Mouse (Mus musculus) hindbrain, embryonic 13.5 days (tissue): Measurements from ENCODE around the gene Irgm2. TPM values are rescaled to one million over a fixed set of nuclear protein-coding genes. Genes with fewer than 3 reads are reported as not detected.
"Not testable (repeated sequence)": the region's sequence is repeated elsewhere in the genome, so short reads cannot be mapped to it uniquely, and the experiment has no call there.

Experiments
- ATAC-seq: fragments of 200-750 bp; cut with Nextera tagmentation; 2 replicates; pipeline ENCODE4 v1.8.0; 2017; ENCODE audit warnings: moderate TSS enrichment; ENCODE audit not compliant: low FRiP score
- H3K27ac ChIP-seq: fragments of 300-500 bp; sonication (generic); 2 replicates; pipeline ENCODE4 v1.5.1; 2015; ENCODE audit warnings: inconsistent platforms, mild to moderate bottlenecking, moderate library complexity
- H3K27me3 ChIP-seq: fragments of 300-500 bp; sonication (generic); 2 replicates; pipeline ENCODE4 v1.6.1; 2015; ENCODE audit warnings: mild to moderate bottlenecking, inconsistent platforms
- H3K36me3 ChIP-seq: fragments of 300-500 bp; sonication (generic); 2 replicates; pipeline ENCODE4 v1.6.1; 2015; ENCODE audit warnings: mild to moderate bottlenecking, inconsistent platforms
- H3K4me1 ChIP-seq: fragments of 300-500 bp; sonication (generic); replicated peaks from 2 replicates; pipeline ENCODE4 v1.6.1; 2015; ENCODE audit warnings: inconsistent platforms
- H3K4me2 ChIP-seq: fragments of 300-500 bp; sonication (generic); 2 replicates; pipeline ENCODE4 v1.6.1; 2015; ENCODE audit warnings: inconsistent platforms, mild to moderate bottlenecking, moderate library complexity
- H3K4me3 ChIP-seq: fragments of 300-500 bp; sonication (generic); 2 replicates; pipeline ENCODE4 v1.5.1; 2015; ENCODE audit warnings: mild to moderate bottlenecking, inconsistent platforms
- H3K9ac ChIP-seq: fragments of 300-500 bp; sonication (generic); 2 replicates; pipeline ENCODE4 v1.6.1; 2015; ENCODE audit warnings: mild to moderate bottlenecking, inconsistent platforms
- H3K9me3 ChIP-seq: fragments of 300-500 bp; sonication (generic); 2 replicates; pipeline ENCODE4 v1.6.1; 2016; ENCODE audit warnings: inconsistent platforms
- WGBS: fragments of 180-500 bp; shearing (Covaris S2); methylation state at CpG from one replicate; pipeline ENCODE4 v1.1.7; 2015; 5-methylcytosine and 5-hydroxymethylcytosine counted together
- polyA plus RNA-seq: library from polyadenylated mRNA; unstranded; fragments of >200 nt; fragmentation: Nextera tagmentation; extraction: Ambion mirVana; gene quantifications from 2 replicates; pipeline ENCODE4 v1.2.1, GENCODE M21; 2015

Irgm2 gene
- polyA plus RNA-seq, 1 experiment from 2014 or later = 0.99 TPM

DNA sequence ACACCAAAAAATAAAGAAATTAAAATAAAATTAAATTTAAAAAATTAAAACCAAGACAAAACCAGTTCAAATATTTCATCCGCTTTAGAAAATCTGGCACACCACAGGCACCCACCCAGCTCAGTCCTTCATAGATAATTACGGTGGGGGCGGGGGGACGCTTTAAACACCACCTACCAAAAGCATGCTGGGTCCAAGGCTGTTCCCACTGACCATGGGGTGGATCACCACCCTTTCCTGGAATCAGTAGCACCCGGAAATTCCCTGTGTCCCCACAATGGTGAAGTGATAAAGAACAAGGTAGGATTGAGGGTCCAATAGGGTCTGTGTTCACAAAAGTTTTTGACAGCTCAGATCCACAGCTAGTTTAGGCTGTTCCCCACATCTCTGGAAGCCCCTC is 16.4 kb downstream of the Irgm2 start:
- H3K4me1 ChIP-seq = 0 out of 2 replicates have a peak, but pooled peaks cover 8% of the 10 kb centered on the region
- H3K27ac ChIP-seq = no peak overlapping the region
- ATAC-seq = no peak
- WGBS = 88% methylated on average over 5 of the region's 5 CpGs
- H3K4me2 ChIP-seq = no peak overlapping the region
- H3K9me3 ChIP-seq = no peaks in the 10 kb centered on the region
- H3K27me3 ChIP-seq = no peaks in the 10 kb centered on the region
- H3K4me3 ChIP-seq = no peak overlapping the region
- no peaks in the 10 kb centered on the region for H3K36me3 ChIP-seq
- H3K9ac ChIP-seq = no peak overlapping the region

DNA sequence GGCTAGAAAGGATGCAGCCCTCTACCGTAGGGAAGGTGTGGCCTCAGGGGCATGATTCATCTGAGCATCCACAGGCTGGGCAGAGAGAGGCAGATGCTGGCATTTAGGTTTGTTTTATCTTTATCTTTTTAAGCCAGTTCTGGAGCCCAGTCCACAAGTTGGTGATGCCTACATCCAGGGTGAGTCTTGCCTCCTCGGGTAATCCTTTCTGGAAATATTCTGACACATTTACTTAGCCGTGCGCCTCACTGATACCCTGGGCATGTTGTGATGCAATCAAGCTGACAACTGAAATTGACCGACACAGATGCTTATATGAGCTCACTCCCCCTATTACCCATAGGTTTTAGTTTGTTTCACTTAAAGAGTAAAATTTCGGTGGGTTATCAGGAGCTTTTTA is 17.4 kb downstream of the Irgm2 start:
- no peaks in the 10 kb centered on the region for H3K9me3 ChIP-seq
- 90% methylated on average over 6 of the region's 6 CpGs for WGBS

DNA sequence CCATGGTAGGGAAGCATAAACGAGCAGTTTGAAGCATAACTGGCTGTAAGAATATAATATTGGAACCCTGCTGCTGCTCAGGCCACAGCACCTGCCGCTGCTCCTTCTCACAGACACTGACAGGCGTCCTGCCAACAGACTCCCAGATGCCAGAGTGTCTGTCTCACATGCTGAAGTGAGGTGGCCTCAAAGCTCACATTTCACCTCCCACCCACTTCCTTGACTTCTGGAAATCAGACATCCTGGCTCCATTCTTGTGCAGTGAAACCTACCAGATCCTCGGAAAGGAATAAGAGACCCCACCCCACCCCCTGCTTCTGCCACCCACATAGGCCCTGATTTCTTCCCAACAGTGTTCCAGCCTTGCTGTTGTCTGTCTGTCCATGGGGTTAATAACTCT is 24.3 kb downstream of the Irgm2 start:
- Histone ChIP-seq H3K27me3 (no peaks in the 10 kb centered on the region), H3K9me3 (no peaks in the 10 kb centered on the region), H3K9ac (no peak overlapping the region), H3K4me1 (peaks cover 6% of the 10 kb centered on the region; the same call in 1 of the 2 replicates), H3K27ac (no peak overlapping the region), H3K36me3 (no peaks in the 10 kb centered on the region), H3K4me2 (no peak overlapping the region), H3K4me3 (no peak overlapping the region)
- ATAC-seq = no peak
- WGBS = 43% methylated on average over 4 of the region's 4 CpGs

More for the DNA sequence above, 17.4 kb downstream of the Irgm2 start:
- 0 out of 2 replicates have a peak, but pooled peaks cover 3% of the 10 kb centered on the region for H3K4me1 ChIP-seq
- no peak overlapping the region for H3K4me2 ChIP-seq
- no peak overlapping the region for H3K27ac ChIP-seq
- no peak overlapping the region for H3K4me3 ChIP-seq
- H3K36me3 ChIP-seq = no peaks in the 10 kb centered on the region
- no peak overlapping the region for H3K9ac ChIP-seq
- ATAC-seq = no peak
- no peaks in the 10 kb centered on the region for H3K27me3 ChIP-seq

DNA sequence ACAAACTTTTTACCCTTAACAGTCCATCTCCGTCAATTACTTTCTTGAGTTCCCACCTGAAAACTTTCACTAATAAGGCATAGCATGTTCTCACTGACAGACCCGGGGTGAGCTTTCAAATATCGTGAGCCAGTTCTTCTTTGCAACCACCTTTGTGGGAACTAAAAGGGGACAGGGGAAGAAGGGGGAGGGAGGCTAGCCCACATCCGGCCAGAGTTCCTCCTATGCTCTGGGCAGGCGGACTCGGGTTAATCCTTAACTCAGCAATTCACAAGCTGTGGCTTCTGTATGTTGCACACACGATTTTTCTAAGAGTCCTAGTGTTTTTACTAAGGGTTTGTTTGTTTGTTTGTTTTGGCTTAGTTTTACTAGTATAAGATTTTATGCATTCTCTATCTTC is 24.9 kb downstream of the Irgm2 start:
- Histone ChIP-seq H3K36me3 (no peaks in the 10 kb centered on the region), H3K9me3 (no peaks in the 10 kb centered on the region), H3K4me3 (no peak overlapping the region), H3K27me3 (no peaks in the 10 kb centered on the region), H3K4me2 (no peak overlapping the region), H3K4me1 (peaks cover 6% of the 10 kb centered on the region; the same call in 1 of the 2 replicates), H3K27ac (no peak overlapping the region), H3K9ac (no peak overlapping the region)
- ATAC-seq = no peak
- WGBS = 53% methylated on average over 7 of the region's 7 CpGs

DNA sequence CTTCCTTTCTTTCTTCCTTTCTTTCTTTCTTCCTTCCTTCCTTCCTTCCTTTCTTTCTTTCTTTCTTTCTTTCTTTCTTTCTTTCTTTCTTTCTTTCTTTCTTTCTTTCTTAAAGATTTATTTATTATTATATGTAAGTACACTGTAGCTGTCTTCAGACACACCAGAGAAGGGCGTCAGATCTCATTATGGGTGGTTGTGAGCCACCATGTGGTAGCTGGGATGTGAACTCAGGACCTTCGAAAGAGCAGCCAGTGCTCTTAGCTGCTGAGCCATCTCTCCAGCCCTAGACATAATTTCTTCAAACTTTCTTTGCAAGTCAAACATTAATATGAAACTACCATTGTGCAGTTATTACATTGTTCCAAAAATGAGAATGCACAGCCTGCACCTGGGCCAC is 25.5 kb downstream of the Irgm2 start:
- H3K4me3 ChIP-seq, H3K4me1 ChIP-seq, H3K4me2 ChIP-seq, ATAC-seq, H3K9ac ChIP-seq, H3K27ac ChIP-seq, H3K9me3 ChIP-seq, H3K27me3 ChIP-seq, H3K36me3 ChIP-seq: not testable (repeated sequence)
- 83% methylated on average over 2 of the region's 2 CpGs for WGBS

DNA sequence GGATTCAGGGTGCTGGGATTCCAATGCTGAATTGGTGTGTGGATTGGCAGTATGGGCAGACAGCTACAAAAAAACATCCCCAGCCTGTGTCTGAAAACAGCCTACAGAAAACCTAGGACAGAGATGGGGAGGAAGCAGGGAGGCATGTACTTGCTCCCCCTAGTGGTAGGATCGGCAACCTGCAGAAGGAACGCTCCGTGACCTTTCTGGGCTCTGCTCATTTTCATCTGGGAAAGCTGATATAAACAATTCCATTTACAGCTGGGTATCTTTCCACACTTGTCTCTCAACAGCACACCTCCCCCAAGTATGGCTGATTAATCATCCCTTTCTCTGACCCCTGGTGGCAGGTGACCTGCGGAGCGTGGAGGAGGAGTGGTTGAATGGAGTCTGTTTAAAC is 26.2 kb downstream of the Irgm2 start:
- no peak overlapping the region for H3K4me2 ChIP-seq
- 2% methylated on average over 5 of the region's 5 CpGs for WGBS

DNA sequence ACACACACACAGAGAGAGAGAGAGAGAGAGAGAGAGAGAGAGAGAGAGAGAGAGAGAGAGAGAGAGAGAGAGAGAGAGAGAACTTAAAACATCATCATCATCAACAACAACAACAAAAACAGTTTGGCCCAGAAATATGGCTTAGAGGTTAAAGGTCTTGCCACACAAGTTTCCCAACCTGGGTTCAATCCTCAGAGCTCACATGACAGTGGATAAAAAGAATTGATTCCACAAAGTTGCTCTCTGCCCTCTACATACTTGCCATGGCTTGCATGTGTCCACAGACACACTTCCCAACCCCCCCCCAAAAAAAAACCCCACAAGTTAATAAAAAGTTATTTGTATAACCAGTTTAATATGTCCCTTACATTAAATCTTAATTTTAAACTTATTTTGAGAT is 27.0 kb downstream of the Irgm2 start:
- H3K27ac ChIP-seq = no peak overlapping the region
- no peaks in the 10 kb centered on the region for H3K9me3 ChIP-seq
- peaks cover 6% of the 10 kb centered on the region; the same call in 1 of the 2 replicates for H3K4me1 ChIP-seq
- no peak overlapping the region for H3K4me3 ChIP-seq
- H3K36me3 ChIP-seq = no peaks in the 10 kb centered on the region
- H3K9ac ChIP-seq = no peak overlapping the region
- ATAC-seq = no peak
- no peak overlapping the region for H3K4me2 ChIP-seq
- H3K27me3 ChIP-seq = no peaks in the 10 kb centered on the region

More for the DNA sequence above, 26.2 kb downstream of the Irgm2 start:
- H3K36me3 ChIP-seq = no peaks in the 10 kb centered on the region
- H3K9ac ChIP-seq = no peak overlapping the region
- no peaks in the 10 kb centered on the region for H3K27me3 ChIP-seq
- no peak overlapping the region for H3K27ac ChIP-seq
- peaks cover 6% of the 10 kb centered on the region; the same call in 1 of the 2 replicates for H3K4me1 ChIP-seq
- no peak for ATAC-seq
- no peak overlapping the region for H3K4me3 ChIP-seq
- H3K9me3 ChIP-seq = no peaks in the 10 kb centered on the region

DNA sequence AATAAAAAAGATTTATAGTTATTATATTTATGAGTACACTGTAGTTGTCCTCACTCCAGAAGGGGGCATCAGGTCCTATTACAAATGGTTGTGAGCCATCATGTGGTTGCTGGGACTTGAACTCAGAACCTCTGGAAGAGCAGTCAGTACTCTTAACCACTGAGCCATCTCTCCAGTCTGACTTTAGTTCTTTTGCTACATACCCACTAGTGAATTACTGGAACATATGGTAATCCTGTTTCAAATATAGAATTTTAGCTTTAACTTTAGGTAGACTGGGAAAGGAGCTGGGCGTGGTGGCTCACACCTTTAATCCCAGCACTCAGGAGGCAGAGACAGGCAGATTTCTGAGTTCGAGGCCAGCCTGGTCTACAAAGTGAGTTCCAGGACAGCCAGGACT is 28.6 kb downstream of the Irgm2 start:
- not testable (repeated sequence) for ATAC-seq, H3K27me3 ChIP-seq, H3K4me1 ChIP-seq, H3K36me3 ChIP-seq, H3K4me3 ChIP-seq, H3K9me3 ChIP-seq, H3K9ac ChIP-seq, H3K27ac ChIP-seq, H3K4me2 ChIP-seq
- WGBS = 96% methylated on average over 2 of the region's 2 CpGs

DNA sequence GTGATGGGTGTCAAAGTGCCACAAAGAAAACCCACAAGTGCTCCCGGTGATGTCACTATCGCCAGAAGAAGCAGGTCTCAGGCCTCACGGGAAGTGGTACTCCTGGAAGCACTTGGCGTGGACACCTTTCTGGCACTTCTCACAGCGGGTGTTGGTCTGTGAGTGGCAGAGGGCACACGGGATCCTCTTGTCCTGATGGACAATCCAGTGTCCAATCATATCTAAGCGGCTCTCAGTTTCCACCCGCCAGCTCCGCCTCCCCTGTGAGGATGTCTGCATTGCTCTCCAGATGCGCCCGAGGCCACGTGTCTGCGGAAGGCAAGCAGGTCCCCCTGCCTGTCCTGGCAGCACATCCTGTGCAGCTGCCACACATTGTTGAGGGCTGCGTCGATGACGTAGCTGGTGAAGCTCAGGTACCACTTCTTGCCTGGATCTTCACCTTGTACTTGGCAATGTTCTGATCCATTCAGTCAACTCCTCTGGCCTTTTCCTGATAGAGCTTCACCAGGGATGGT is 31.0 kb downstream of the Irgm2 start:
- Histone ChIP-seq H3K36me3 (no peaks in the 10 kb centered on the region), H3K4me2 (no peak overlapping the region), H3K4me1 (no peaks in the 10 kb centered on the region; the same call in 1 of the 2 replicates), H3K4me3 (no peak overlapping the region), H3K27ac (no peak overlapping the region), H3K9ac (no peak overlapping the region), H3K9me3 (no peaks in the 10 kb centered on the region), H3K27me3 (0 out of 2 replicates have a peak, but pooled peaks cover 5% of the 10 kb centered on the region)
- 65% methylated on average over 16 of the region's 16 CpGs for WGBS
- no peak for ATAC-seq

DNA sequence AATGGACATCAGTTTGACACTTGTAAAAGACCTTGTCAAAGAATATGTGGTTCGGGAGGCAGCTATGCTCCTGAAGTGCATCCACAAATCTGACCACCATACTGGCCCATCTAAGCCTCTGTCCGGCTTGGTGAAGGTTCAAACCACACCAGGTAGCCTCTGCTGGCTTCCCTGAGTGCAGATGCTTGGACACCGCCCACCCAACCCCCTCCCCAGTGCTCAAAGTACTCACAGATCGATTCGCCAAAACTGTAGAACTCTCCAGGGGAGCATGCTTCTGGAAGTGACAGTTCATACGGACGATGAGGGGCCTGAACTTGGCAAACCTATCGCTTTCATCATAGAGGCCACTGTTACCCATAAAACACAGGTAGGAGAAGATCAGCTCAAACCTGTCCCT is 31.7 kb downstream of the Irgm2 start:
- Histone ChIP-seq H3K4me1 (no peaks in the 10 kb centered on the region), H3K27me3 (0 out of 2 replicates have a peak, but pooled peaks cover 5% of the 10 kb centered on the region), H3K9ac (no peak overlapping the region), H3K36me3 (no peaks in the 10 kb centered on the region), H3K4me2 (no peak overlapping the region), H3K27ac (no peak overlapping the region), H3K4me3 (no peak overlapping the region), H3K9me3 (no peaks in the 10 kb centered on the region)
- 90% methylated on average over 8 of the region's 8 CpGs for WGBS
- no peak for ATAC-seq

DNA sequence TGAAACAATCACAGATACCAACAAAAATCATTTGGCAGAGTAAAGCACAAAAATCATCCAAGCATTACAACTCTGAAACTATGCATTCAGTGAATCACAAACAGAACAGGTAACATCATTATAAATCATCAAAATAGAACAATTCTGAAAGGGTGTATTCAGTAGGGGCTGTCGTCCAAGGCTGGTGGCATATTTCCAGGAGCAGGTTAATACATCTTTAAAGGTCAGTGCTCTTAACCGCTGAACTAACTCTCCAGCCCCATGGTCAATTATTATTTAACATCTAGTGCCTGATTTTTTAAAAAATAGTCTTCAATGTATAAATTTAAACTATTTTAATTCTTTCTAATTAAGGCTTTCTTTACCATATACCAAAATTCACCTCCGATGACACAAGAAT is 35.1 kb downstream of the Irgm2 start:
- H3K9ac ChIP-seq, H3K4me1 ChIP-seq, H3K27ac ChIP-seq, H3K36me3 ChIP-seq, H3K4me3 ChIP-seq, H3K27me3 ChIP-seq, ATAC-seq, H3K9me3 ChIP-seq, H3K4me2 ChIP-seq: not testable (repeated sequence)
- WGBS = 83% methylated on average over 3 of the region's 3 CpGs

DNA sequence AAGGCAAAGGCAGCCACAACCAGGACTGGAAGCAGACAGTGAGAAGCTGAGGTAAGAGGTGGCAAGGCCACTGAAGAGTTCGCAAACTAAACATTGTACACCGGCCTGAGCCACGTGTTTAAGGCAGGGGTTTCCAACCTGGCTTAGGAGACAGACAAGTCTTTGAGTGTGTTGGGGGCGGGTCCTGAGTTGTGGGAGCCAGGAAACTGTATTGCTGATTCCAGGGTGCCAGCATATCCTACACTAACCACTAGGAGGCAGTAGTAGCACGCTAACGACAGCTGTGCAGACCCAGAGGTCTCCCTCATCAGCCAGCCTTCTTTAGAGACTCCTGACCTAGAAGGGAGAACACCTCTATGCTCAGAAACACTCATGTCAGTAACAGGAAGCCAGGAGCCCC is 35.7 kb downstream of the Irgm2 start:
- 0 out of 2 replicates have a peak, but pooled peaks cover 5% of the 10 kb centered on the region for H3K27me3 ChIP-seq
- H3K27ac ChIP-seq = no peak overlapping the region
- H3K4me1 ChIP-seq = peaks cover 5% of the 10 kb centered on the region
- no peak overlapping the region for H3K9ac ChIP-seq
- no peak overlapping the region for H3K4me3 ChIP-seq
- no peak overlapping the region for H3K4me2 ChIP-seq
- no peaks in the 10 kb centered on the region for H3K36me3 ChIP-seq
- H3K9me3 ChIP-seq = no peaks in the 10 kb centered on the region
- ATAC-seq = no peak
- WGBS = 15% methylated on average over 6 of the region's 6 CpGs
